ENCODE assay signal across 17 mouse cellular contexts in genomic region chr13:31190036-31190435, GRCm38 (mm10).
"Had no signal": no experiment of that assay in that cellular context is flagged by ENCODE, and none has a peak within 500 bp of the region (broad histone marks: within the 10 kb centered on the region; RNA-seq: fewer than 3 reads in every experiment).

No protein-coding gene starts in this region.

- H3K27me3 ChIP-seq: megakaryocyte, embryonic 14.5 days; midbrain, embryonic 13.5 days; midbrain, embryonic 15.5 days; neural tube, embryonic 13.5 days; neural tube, embryonic 15.5 days; stomach, embryonic 15.5 days had no signal

- H3K4me3 ChIP-seq: megakaryocyte, embryonic 14.5 days; midbrain, embryonic 13.5 days; midbrain, embryonic 15.5 days; neural tube, embryonic 13.5 days; neural tube, embryonic 15.5 days; stomach, embryonic 15.5 days had no signal

- ATAC-seq: midbrain, embryonic 13.5 days; midbrain, embryonic 15.5 days had no signal

- H3K36me3 ChIP-seq: midbrain, embryonic 13.5 days; midbrain, embryonic 15.5 days; neural tube, embryonic 13.5 days; neural tube, embryonic 15.5 days; stomach, embryonic 15.5 days had no signal

- H3K4me2 ChIP-seq: lung, embryonic 14.5 days; midbrain, embryonic 11.5 days; midbrain, embryonic 13.5 days; midbrain, embryonic 15.5 days; neural tube, embryonic 13.5 days; neural tube, embryonic 15.5 days; stomach, embryonic 15.5 days had no signal

- DNase-seq: lung, adult 18-20 months; lung, embryonic 14.5 days; lung, postnatal 10 days; lung, postnatal 4 days; retina, postnatal 1 day; right cerebral cortex, adult 18-20 months; right cerebral cortex, postnatal 14 days; thymus, adult 18-20 months; thymus, postnatal 14 days; thymus, postnatal 36 days had no signal
